Mouse (Mus musculus): ENCODE results near the gene Auts2.

GRCm38 (mm10) chr5:132201077-132201645 is 342.0 kb downstream of the Auts2 start:
- TF ChIP-seq POLR2A (IDR thresholded peaks at IDR 0.05; ENCODE audit: borderline replicate concordance, low read depth, low read length), result no peak
- no peak for TF ChIP-seq CTCF (IDR thresholded peaks at IDR 0.05; ENCODE audit: low read depth, low read length)

Measured in bone marrow macrophage, adult 2 months (primary cell).